In the genomic region with DNA sequence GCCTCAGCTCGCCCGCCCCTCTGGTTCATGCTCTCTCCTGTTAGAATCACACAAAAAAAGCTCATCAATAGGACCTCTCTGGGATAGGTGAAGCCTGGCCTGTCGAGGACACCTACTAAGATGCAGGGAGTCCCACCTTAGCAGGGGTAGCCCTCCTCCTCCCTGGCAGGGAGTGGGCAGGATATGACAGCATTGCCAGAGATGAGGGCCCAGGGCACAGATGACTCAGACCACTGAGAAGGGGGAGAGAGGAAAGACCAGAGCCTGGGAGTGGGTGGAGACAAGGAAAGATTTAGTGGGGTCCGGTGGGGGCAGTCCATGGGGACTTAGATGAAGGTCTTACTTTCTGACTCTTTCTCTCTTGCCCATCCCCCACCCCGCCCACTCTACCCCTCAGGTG, we compare ENCODE assay signal across 1 mouse cellular context.
TF ChIP-seq lines count a peak whose summit lies in the region.

No protein-coding gene starts in this region.

TF ChIP-seq in CH12.LX, 34 proteins besides CTCF, POLR2A, EP300 and RAD21:
- TF ChIP-seq MEF2A (IDR thresholded peaks at IDR 0.05; ENCODE audit: borderline replicate concordance, low read depth, low read length) = no peak
- 0 out of 2 replicates have a peak, but pooled peaks have one; percentile 18 for TF ChIP-seq ETS1 (conservative IDR thresholded peaks at IDR 0.05; ENCODE audit: low read depth, low read length)
- no peak for TF ChIP-seq MAFK (IDR thresholded peaks at IDR 0.05; ENCODE audit: insufficient replicate concordance, low read length)
- TF ChIP-seq BHLHE40 (IDR thresholded peaks at IDR 0.05; ENCODE audit: low read depth, low read length) = no peak
- no peak for TF ChIP-seq USF1 (IDR thresholded peaks at IDR 0.05; ENCODE audit: low read depth, low read length)
